Mouse (Mus musculus) myocyte (in vitro differentiated cells): ENCODE results near the gene Arg2.

Experiments
- E2F4 ChIP-seq: IDR thresholded peaks from one replicate; pipeline ENCODE4 v1.6.1; 2011; ENCODE audit warnings: mild to moderate bottlenecking, control low read depth, moderate library complexity; ENCODE audit not compliant: insufficient read depth
- MAX ChIP-seq: IDR thresholded peaks from one replicate; pipeline ENCODE4 v1.6.1; 2011; ENCODE audit warnings: low read depth, mild to moderate bottlenecking, control low read depth
- MYOD1 ChIP-seq, 3 experiments: IDR thresholded peaks; one replicate each; pipeline ENCODE4 v1.6.1; 2011; ENCODE audit warnings: control low read depth in 2 of 3, low read depth in 2 of 3, mild to moderate bottlenecking in 2 of 3, moderate library complexity in 1 of 3; ENCODE audit not compliant: insufficient read length in 2 of 3, control insufficient read depth in 1 of 3
- MYOG ChIP-seq, 3 experiments: IDR thresholded peaks; one replicate each; pipeline ENCODE4 v1.6.1; 2011; ENCODE audit warnings: control low read depth in 2 of 3, low read depth in 2 of 3, mild to moderate bottlenecking in 2 of 3; ENCODE audit not compliant: insufficient read length in 2 of 3, control insufficient read depth in 1 of 3, insufficient read depth in 1 of 3
- POLR2A ChIP-seq: IDR thresholded peaks from one replicate; pipeline ENCODE4 v1.6.1; 2011; ENCODE audit warnings: low read depth, mild to moderate bottlenecking, control low read depth, moderate library complexity; ENCODE audit not compliant: insufficient read length
- POLR2AphosphoS2 ChIP-seq: IDR thresholded peaks from one replicate; pipeline ENCODE4 v1.6.1; 2011; ENCODE audit warnings: low read depth, control low read depth; ENCODE audit not compliant: insufficient read length
- REST ChIP-seq: IDR thresholded peaks from one replicate; pipeline ENCODE4 v1.6.1; 2011; ENCODE audit warnings: mild to moderate bottlenecking, control low read depth, moderate library complexity; ENCODE audit not compliant: insufficient read depth, insufficient read length
- TCF12 ChIP-seq: IDR thresholded peaks from one replicate; pipeline ENCODE4 v1.6.1; 2011; ENCODE audit warnings: mild to moderate bottlenecking, control low read depth; ENCODE audit not compliant: poor library complexity, insufficient read depth, severe bottlenecking
- USF1 ChIP-seq: IDR thresholded peaks from one replicate; pipeline ENCODE4 v1.6.1; 2011; ENCODE audit warnings: low read depth, mild to moderate bottlenecking, control low read depth, moderate library complexity

GRCm38 (mm10) chr12:79118991-79119390 is 11.6 kb upstream of the Arg2 start:
- no peak for TF ChIP-seq POLR2AphosphoS2
- TF ChIP-seq POLR2A = no peak
- no peak for TF ChIP-seq REST
- TF ChIP-seq MYOD1 (IDR thresholded peaks at IDR 0.05; ENCODE audit: control insufficient read depth in 1 of 3, insufficient read length in 2 of 3, low read depth in 2 of 3) = no peak
- TF ChIP-seq MAX = no peak
- TF ChIP-seq TCF12 = no peak
- no peak for TF ChIP-seq E2F4
- TF ChIP-seq USF1 = no peak
- no peak for TF ChIP-seq MYOG (IDR thresholded peaks at IDR 0.05; ENCODE audit: control insufficient read depth in 1 of 3, insufficient read depth in 1 of 3, insufficient read length in 2 of 3, low read depth in 2 of 3)
